Mouse (Mus musculus) midbrain, postnatal 0 days (tissue): ENCODE measurements at regions not wholly inside any gene's neighbourhood (a gene's known extent, or its start where the extent isn't known, plus 50 kb on each side); places are given as distances from the start of the nearest gene placed in this dataset.

Source experiments
- ATAC-seq: fragments of 200-750 bp; cut with Nextera tagmentation; 2 replicates; pipeline ENCODE4 v1.8.0; 2017; ENCODE audit warnings: moderate number of reproducible peaks, mild to moderate bottlenecking, moderate TSS enrichment, moderate library complexity; ENCODE audit not compliant: low FRiP score
- DNase-seq: peaks from one replicate; pipeline ENCODE4 v3.0.0-alpha.2; 2015; ENCODE audit warnings: low spot score
- H3K27ac ChIP-seq: fragments of 300-500 bp; sonication (generic); 2 replicates; pipeline ENCODE4 v1.5.1; 2014; ENCODE audit warnings: low read depth, mild to moderate bottlenecking, low read length, mixed read lengths
- H3K27me3 ChIP-seq: fragments of 300-500 bp; sonication (generic); 2 replicates; pipeline ENCODE4 v1.6.1; 2014; ENCODE audit warnings: low read length, control low read depth, mixed read lengths; ENCODE audit not compliant: insufficient read depth
- H3K36me3 ChIP-seq: fragments of 300-500 bp; sonication (generic); 2 replicates; pipeline ENCODE4 v1.6.1; 2014; ENCODE audit warnings: low read length, control low read depth, mixed read lengths; ENCODE audit not compliant: insufficient read depth
- H3K4me1 ChIP-seq: fragments of 300-500 bp; sonication (generic); 2 replicates; pipeline ENCODE4 v1.6.1; 2014; ENCODE audit warnings: mild to moderate bottlenecking, control low read depth, antibody characterized with exemption, low read length, mixed read lengths; ENCODE audit not compliant: insufficient read depth
- H3K4me2 ChIP-seq: fragments of 300-500 bp; sonication (generic); 2 replicates; pipeline ENCODE4 v1.6.1; 2014; ENCODE audit warnings: low read depth, mild to moderate bottlenecking, low read length, mixed read lengths; ENCODE audit not compliant: poor library complexity, severe bottlenecking
- H3K4me3 ChIP-seq: fragments of 300-500 bp; sonication (generic); 2 replicates; pipeline ENCODE4 v1.5.1; 2014; ENCODE audit warnings: low read depth, mild to moderate bottlenecking, low read length, moderate library complexity
- H3K9ac ChIP-seq: fragments of 300-500 bp; sonication (generic); replicated peaks from 2 replicates; pipeline ENCODE4 v1.6.1; 2014; ENCODE audit warnings: mild to moderate bottlenecking, low read length, moderate library complexity, mixed read lengths; ENCODE audit not compliant: poor library complexity, severe bottlenecking
- H3K9me3 ChIP-seq: fragments of 300-500 bp; sonication (generic); 2 replicates; pipeline ENCODE4 v1.6.1; 2016; ENCODE audit warnings: low read length, control low read depth
- CTCF ChIP-seq: IDR thresholded peaks from 2 replicates; pipeline ENCODE4 v1.5.1; 2016; ENCODE audit warnings: antibody characterized with exemption, mild to moderate bottlenecking
- WGBS: fragments of 180-500 bp; shearing (Covaris S2); extraction: QIAGEN DNeasy Blood & Tissue Kit; methylation state at CpG from one replicate; pipeline ENCODE4 v1.1.7; 2014; 5-methylcytosine and 5-hydroxymethylcytosine counted together

DNA sequence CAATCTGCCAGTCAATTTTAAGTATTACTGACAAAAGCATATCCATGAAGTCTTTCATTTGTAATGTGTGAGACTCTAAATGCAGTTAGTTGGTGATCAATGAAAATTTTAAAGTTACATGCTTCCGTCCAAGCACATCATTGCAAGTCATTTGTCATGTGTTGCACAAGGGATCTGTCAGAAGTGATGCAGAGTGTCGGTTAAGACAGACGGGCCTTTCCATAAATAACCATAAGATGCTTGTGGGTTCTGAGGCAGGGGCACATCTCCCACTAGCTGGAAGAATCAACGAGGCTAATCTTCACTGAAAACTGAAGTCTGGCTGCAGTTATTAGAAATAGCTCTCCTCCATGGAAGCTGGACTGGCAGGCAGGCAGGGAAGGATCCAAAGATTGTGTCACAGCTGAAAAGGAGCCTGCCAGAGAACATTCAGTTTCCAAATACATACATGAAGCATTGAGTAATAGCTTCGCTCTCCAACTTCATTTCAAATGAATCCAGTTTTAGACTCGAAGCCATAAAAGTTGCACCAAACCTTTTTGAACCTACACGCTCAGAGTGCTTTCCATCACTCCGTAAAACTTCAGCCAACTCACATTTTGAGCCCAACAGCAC, 241.8 kb downstream of the Gsdmc2 start:
- no peak overlapping the region for H3K4me2 ChIP-seq
- H3K4me1 ChIP-seq: no peaks in the 10 kb centered on the region
- TF ChIP-seq CTCF: no peak
- no peak overlapping the region for H3K27ac ChIP-seq
- H3K36me3 ChIP-seq: no peaks in the 10 kb centered on the region
- H3K9me3 ChIP-seq: no peaks in the 10 kb centered on the region
- H3K27me3 ChIP-seq: no peaks in the 10 kb centered on the region
- H3K9ac ChIP-seq: no peak overlapping the region
- no peak for ATAC-seq
- no peak overlapping the region for H3K4me3 ChIP-seq
- no peak for DNase-seq
- WGBS: 84% methylated on average over 8 of the region's 8 CpGs

DNA sequence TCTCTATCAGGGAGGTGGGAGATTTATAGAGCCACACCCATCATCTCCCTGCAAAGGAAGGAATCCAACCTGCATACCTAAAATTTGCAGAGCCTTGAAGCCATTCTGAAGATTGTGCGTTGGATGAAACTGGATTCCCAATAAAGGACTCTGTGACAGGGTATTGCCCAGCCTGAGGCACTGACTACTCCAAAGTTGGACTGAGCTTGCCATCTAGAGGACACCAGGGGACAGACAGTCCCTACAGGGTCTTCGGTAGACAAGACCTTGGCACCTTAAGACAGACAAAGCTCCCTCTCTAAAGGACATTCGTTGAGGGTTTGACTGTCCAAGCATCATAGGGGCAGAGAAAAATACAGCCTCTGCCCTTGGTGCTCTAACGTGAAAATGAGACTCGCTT, 243.4 kb downstream of the Gsdmc2 start:
- WGBS: 55% methylated on average over 5 of the region's 5 CpGs
- no peak overlapping the region for H3K4me3 ChIP-seq
- peak; percentile 69; the same call in 1 of the 2 replicates for ATAC-seq

DNA sequence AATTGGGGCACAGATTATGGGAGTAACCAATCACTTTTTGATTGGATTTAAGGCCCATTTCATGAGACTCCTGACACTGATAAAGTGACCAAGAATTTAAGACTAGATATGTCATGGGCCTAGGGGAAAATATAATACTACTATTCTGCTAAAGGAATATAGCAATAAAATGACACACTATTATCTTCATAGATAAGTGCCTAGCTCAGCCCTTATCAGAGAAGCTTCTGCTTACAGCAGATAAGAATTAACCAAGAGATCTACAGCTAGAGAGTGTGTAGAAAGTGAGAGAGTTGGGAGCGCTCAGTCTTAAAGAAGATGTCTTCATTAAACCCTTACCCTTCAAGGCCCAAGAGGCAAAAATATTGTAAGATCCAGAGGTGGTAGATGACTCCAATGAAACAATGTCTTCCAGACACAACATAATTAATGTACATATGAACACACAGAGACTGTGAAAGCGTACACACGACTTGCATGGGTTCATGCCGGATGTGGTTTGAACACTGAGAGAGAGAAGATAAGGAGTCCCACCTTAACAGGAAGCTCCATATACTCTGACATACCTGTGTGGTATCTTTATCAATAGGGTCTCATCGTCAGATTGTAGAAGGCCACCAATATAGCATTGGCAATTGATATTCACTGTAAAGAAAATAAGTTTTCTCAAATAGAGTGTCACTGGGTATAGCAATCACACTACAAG, 252.1 kb downstream of the Gsdmc2 start:
- no peaks in the 10 kb centered on the region for H3K27me3 ChIP-seq
- WGBS: 94% methylated on average over 5 of the region's 5 CpGs
- H3K36me3 ChIP-seq: no peaks in the 10 kb centered on the region
- no peak overlapping the region for H3K4me2 ChIP-seq
- no peak overlapping the region for H3K9ac ChIP-seq
- no peak for TF ChIP-seq CTCF
- no peaks in the 10 kb centered on the region for H3K9me3 ChIP-seq
- ATAC-seq: no peak
- no peaks in the 10 kb centered on the region for H3K4me1 ChIP-seq
- no peak overlapping the region for H3K27ac ChIP-seq
- DNase-seq: no peak
- H3K4me3 ChIP-seq: no peak overlapping the region

More for the DNA sequence above, 243.4 kb downstream of the Gsdmc2 start:
- TF ChIP-seq CTCF: peak; percentile 76
- Histone ChIP-seq H3K4me1 (no peaks in the 10 kb centered on the region), H3K9ac (no peak overlapping the region), H3K4me2 (no peak overlapping the region), H3K9me3 (no peaks in the 10 kb centered on the region), H3K27ac (no peak overlapping the region), H3K36me3 (no peaks in the 10 kb centered on the region), H3K27me3 (no peaks in the 10 kb centered on the region)
- DNase-seq: peak; percentile 77

DNA sequence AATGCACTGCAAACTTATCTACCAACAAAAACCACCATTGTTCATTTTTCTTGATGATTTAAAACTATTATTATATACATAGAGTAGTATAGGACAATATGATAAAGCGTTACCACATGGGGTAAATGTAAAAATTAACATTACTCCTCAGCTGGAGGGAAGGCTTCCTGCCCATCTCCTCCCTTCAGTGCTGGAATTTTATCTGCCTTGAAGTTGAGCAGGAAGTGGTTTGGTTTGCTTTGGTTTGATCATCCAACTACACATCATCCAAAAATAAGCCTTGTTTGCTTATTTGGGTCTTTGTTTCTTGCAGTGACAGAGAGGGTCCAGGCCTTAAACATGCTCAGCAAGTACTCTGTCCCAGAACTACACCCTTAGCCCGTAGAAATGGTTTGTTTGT, 285.7 kb downstream of the Gsdmc2 start:
- no peak for DNase-seq

DNA sequence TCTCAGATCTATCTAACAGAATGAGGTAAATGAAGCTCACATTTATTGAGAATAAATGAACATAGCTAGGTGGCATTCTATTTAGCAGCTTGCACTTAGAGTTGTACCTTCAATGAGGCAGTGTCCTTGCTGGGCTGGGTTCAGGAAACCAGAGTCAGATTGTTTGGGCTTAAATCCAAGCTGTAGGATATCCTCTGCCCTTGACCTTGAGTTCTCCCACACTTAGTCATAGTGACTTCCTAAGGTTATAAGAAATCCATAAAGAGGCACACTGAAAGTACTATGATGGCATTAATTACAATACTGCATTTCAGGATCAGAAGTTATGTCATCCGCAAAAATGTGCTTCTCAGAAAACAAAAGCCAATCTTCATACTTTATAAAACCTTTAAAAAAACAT, 286.3 kb downstream of the Gsdmc2 start:
- no peaks in the 10 kb centered on the region for H3K4me1 ChIP-seq
- H3K4me2 ChIP-seq: no peak overlapping the region
- no peak for ATAC-seq
- DNase-seq: no peak
- no peaks in the 10 kb centered on the region for H3K9me3 ChIP-seq
- H3K9ac ChIP-seq: no peak overlapping the region
- no peaks in the 10 kb centered on the region for H3K36me3 ChIP-seq
- H3K27me3 ChIP-seq: no peaks in the 10 kb centered on the region
- no peak overlapping the region for H3K27ac ChIP-seq
- no peak for TF ChIP-seq CTCF
- H3K4me3 ChIP-seq: no peak overlapping the region
- WGBS: 88% methylated on average over 1 of the region's 1 CpGs

More for the DNA sequence above, 285.7 kb downstream of the Gsdmc2 start:
- Histone ChIP-seq H3K27ac (no peak overlapping the region), H3K9ac (no peak overlapping the region), H3K36me3 (no peaks in the 10 kb centered on the region), H3K27me3 (no peaks in the 10 kb centered on the region), H3K4me3 (no peak overlapping the region), H3K4me2 (no peak overlapping the region), H3K4me1 (no peaks in the 10 kb centered on the region), H3K9me3 (no peaks in the 10 kb centered on the region)
- 80% methylated on average over 2 of the region's 2 CpGs for WGBS
- ATAC-seq: no peak
- TF ChIP-seq CTCF: no peak

DNA sequence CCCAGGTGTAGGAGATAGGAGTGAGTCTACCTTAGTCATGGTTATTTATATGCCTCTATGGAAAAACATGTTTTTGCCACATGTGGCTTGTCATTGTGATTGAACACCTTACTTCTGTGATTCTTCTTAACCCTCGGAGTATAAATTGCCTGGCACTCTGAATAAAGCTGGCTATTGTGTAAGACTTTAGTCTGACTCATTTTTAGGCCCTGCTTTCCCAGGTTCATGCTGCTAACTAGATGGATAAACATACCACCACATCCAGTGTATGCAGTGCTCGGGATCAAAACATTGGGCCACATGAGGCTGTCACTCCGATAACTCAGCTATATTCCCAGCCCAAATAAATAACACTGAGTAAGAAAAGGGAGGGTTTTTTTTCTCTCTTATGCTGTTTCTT, 287.2 kb downstream of the Gsdmc2 start:
- Histone ChIP-seq H3K9ac (no peak overlapping the region), H3K4me1 (no peaks in the 10 kb centered on the region), H3K4me2 (no peak overlapping the region), H3K4me3 (no peak overlapping the region), H3K27ac (no peak overlapping the region), H3K36me3 (no peaks in the 10 kb centered on the region), H3K27me3 (no peaks in the 10 kb centered on the region), H3K9me3 (no peaks in the 10 kb centered on the region)
- WGBS: 84% methylated on average over 3 of the region's 3 CpGs
- no peak for ATAC-seq
- no peak for DNase-seq
- no peak for TF ChIP-seq CTCF
